Mouse (Mus musculus) adipose tissue, adult 10 weeks (tissue): ENCODE results near the gene 2510039O18Rik. TPM values are rescaled to one million over a fixed set of nuclear protein-coding genes. Genes with fewer than 3 reads are reported as not detected.

Experiments used
- polyA plus RNA-seq: library from polyadenylated mRNA; stranded (reverse); fragments of 350-450 nt; fragmentation: Illumina TruSeq; extraction: RNeasy Lipid Tissue Mini Kit (QIAGEN cat#74804); gene quantifications from one replicate; pipeline ENCODE4 v1.2.3, GENCODE M21; 2014; ENCODE audit warnings: low read depth, low replicate concordance

Gene 2510039O18Rik
- polyA plus RNA-seq = 34.5 TPM

GRCm38 (mm10) chr4:147940576-147941044 lies at the start of gene 2510039O18Rik:
TSS of gene 2510039O18Rik (plus strand) at chr4:147940895.

GRCm38 (mm10) chr4:147904313-147905089 lies 36.2 kb upstream of the 2510039O18Rik start, which contains the start of gene Mfn2:
TSS of gene Mfn2 (minus strand) at chr4:147904704.

GRCm38 (mm10) chr4:147936331-147936954 lies 4.3 kb upstream of the 2510039O18Rik start, which contains the start of gene Plod1:
TSS of gene Plod1 (minus strand) at chr4:147936767.

GRCm38 (mm10) chr4:147985205-147986132 lies 44.8 kb downstream of the 2510039O18Rik start, which contains the start of gene Nppb:
TSS of gene Nppb (plus strand) at chr4:147985788.

Other genes with a start within 250 kb of the 2510039O18Rik start
- not detected for gene Zfp534, start 238.3 kb upstream of the 2510039O18Rik start, polyA plus RNA-seq
- 12.5 TPM for gene Zfp984, start 131.1 kb upstream of the 2510039O18Rik start, polyA plus RNA-seq
- 8.4 TPM for gene Zfp933, start 92.5 kb upstream of the 2510039O18Rik start, polyA plus RNA-seq
- gene Miip, start 72.1 kb upstream of the 2510039O18Rik start, polyA plus RNA-seq = 29.2 TPM
- 5.2 TPM for gene Fv1, start 71.9 kb upstream of the 2510039O18Rik start, polyA plus RNA-seq
- gene Mfn2, start 36.2 kb upstream of the 2510039O18Rik start, polyA plus RNA-seq = 58.7 TPM
- 41.0 TPM for gene Plod1, start 4.1 kb upstream of the 2510039O18Rik start, polyA plus RNA-seq
- not detected for gene Nppb, start 44.9 kb downstream of the 2510039O18Rik start, polyA plus RNA-seq
- gene Nppa, start 59.8 kb downstream of the 2510039O18Rik start, polyA plus RNA-seq = not detected
- 10.7 TPM for gene Clcn6, start 97.9 kb downstream of the 2510039O18Rik start, polyA plus RNA-seq
- 38.7 TPM for gene Mthfr, start 98.2 kb downstream of the 2510039O18Rik start, polyA plus RNA-seq
- gene Agtrap, start 147.1 kb downstream of the 2510039O18Rik start, polyA plus RNA-seq = 29.2 TPM
- 23.9 TPM for gene Mad2l2, start 189.5 kb downstream of the 2510039O18Rik start, polyA plus RNA-seq
- gene Draxin, start 189.8 kb downstream of the 2510039O18Rik start, polyA plus RNA-seq = not detected
- gene Fbxo6, start 211.2 kb downstream of the 2510039O18Rik start, polyA plus RNA-seq = 40.1 TPM
- gene Fbxo44, start 219.6 kb downstream of the 2510039O18Rik start, polyA plus RNA-seq = 15.2 TPM
- 1.4 TPM for gene Fbxo2, start 219.7 kb downstream of the 2510039O18Rik start, polyA plus RNA-seq